Mouse (Mus musculus): Measurements from ENCODE around the gene Hnf4a.
A peak's percentile ranks its signal among the peaks of the same experiment; 100 is the strongest.

Hnf4a gene

DNA sequence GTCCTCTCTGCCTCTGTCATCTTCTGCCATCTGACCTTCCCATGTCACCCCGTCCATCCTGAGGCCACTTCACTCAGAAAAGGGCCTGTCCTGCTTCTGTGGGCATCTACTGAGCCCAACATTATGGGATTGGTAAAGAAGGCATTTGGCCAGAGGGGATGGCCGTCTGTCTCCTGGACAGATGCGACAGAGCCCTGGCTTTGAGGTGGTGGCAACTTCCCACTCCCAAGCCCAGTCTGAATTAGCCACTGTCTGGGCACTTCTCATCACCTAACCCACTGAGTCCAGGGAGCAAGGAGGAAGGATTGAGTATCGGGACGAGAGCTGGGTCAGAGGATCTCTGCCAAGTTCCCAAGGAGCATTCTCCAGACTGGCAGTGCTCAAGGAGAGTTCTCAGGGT, 14.6 kb upstream of the Hnf4a start, which contains the start of gene R3hdml:
TSS of gene R3hdml (plus strand) at position 301 of the 400 bp plus-strand sequence.
- no peak for DNase-seq

DNA sequence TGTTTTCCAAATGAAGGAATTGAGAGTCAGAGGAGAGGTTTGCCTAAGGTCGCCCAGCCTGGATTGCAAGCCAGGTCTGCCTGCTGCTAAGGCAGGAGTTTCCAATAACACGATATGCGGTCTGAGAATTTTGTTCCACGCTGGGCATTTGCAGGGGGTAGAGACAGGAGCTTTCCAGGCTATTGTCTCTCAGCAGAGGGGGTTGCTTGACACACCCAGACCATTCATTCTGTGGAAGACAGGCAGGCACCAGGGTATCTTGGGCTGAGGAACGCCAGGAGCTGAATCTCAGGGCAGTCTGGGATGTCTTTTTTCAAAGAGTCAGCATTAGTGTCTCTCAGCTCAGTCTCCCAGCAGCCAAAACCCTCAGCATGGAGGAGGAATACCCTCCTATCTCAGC, 13.6 kb upstream of the Hnf4a start:
- no peak for DNase-seq

DNA sequence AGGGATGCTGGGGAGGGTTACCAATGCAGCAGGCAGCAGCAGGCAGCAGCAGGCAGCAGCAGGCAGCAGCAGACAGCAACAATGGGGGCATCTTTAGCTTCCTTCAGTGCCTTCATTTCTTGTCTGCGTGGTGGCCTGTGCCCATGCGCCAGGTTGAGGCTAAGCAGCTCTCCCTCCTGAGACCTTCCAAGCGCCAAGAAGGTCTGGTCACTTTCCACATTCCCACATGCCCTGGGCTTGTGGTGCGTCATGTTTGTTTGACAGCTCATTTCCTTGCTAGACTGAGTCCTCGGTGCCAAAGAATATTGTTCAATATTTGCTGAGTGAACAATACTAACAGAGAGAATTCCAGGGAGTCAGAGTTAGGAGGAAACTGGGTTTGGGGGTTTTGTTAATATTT, 12.6 kb upstream of the Hnf4a start:
- no peak for DNase-seq

DNA sequence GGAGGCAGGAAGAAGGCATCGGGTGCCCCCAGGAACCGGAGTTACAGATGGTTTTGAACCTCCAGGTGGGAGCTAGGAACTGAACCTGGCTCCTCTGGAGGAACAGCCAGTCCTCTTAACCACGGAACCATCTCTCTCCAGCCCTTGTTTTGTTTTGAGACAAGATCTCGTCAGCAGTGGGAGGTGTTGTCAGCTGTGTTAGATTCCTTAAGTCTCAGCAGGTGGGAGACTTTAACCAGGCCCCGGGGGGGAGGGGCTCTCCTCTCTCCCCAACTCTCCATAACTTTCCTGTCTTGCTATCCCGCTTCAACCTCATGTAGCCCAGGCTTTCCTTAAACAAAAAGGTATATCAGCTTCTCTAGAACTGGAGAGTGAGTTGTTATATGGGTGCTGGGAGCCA, 12.2 kb upstream of the Hnf4a start:
- no peak for DNase-seq

DNA sequence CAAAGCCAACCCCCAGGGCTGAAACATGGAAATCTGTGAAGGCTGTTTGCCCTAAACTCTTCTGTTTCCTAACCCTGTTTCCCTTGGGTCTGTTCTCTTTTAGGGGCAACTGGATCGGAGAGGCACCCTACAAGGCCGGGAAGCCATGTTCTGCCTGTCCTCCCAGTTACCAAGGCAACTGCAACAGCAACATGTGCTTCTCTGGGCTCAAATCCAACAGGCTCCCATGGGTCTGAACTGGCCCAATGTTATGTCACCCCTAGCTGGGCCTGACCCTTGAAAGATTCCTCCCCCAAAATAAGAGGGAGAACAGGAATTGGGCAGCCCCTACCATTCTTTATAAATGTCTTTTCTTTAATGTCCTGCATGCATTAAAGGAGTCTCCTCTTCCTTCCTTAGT, 4.4 kb upstream of the Hnf4a start:
- DNase-seq: no peak

DNA sequence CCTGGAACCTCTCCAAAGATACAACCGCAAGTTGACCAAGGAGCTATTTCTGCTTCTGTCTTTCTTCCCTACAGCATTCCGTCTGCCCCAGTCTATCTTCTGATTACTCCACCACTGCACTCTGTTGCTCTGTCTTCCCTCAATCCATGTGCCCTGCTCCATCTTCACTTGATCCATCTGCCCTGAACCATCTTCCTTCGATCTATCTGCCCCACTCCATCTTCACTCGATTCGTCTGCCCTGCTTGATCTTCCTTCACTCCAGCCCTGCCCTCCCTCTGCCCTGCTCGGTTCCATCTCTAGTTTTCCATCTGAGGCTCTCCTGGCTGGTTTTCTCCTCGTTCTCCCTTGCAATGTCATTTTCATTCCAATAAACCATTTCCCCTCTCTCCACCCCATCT, 3.4 kb upstream of the Hnf4a start:
- DNase-seq: no peak

DNA sequence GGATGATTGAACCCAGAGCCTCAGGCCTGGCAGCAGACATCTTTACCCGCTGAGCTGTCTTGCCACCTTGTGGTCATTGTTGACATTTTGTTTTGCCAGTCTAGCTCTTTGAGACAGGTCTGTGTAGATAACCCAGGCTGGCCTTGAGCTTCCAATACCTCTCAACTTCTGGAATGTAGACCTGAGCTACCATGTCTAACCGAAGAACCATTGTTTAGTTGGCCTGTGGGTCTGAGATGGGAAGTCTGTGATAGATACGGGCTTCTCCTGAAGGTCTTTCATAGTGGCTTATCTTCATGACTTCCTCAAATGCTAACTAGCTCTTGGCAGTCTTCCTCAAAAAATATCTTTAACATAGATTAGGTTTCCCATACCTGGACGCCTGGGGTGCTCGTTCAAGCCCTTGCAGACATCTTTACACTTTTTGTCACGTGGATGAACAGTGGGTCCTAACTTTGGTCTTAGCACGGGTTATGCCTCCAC, 19.2 kb downstream of the Hnf4a start:
- no peak for DNase-seq

DNA sequence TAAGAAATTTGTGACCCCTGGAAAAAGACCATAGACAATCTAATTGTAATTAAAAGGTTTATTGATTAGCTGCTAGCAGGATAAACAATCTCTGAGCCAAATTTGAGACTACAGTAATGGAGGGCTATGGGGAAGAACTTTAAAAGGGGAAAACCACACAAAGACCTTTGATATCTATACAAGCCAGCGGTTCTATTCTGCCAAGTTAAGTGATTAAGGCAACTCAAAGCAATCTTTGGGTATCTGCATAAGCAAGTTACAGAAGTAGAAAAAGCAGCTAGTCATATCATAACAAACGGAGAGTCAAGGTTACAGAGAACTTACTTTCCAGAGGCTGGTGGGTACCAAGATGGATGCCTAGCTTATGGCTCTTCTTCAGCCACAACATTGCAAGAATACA, 20.9 kb downstream of the Hnf4a start:
- no peak for DNase-seq

DNA sequence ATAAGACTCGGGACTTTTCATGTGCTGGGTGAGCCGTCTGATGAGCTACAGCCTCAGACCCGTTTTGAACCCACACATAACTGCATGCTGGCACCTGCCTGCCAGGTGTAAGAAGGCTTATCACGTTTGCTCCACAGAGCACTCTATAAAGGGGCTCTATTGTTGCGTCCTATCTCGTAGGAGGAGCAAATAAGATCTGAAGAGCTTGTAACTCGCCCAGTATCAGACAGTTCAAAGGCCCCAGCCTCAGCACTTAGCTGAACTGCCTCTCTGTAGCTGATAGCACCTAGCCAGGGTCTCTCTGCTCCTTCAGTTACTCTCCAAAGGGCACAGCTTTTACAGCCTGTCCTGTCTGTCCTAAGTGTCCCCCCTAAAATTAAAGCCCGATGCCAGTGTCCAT, 23.8 kb downstream of the Hnf4a start:
- no peak for DNase-seq

DNA sequence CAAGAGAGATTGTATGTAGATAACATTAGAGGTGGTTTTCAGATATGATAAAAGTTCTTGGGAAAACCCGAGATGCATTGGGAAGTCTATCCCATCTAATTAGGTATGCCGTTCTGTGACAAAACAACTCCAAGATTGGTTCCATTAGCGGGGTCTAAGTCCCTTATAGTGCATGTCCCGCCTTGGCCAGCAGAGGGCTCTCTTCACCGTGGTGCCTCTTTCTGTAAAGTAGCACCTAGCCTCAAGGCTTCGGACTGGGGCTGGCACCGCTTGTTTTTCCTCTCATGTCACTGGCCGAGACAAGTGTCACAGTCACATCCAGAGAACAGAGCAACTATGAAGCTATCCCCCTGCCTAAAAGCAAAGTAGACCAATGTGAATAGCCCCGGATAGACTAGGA, 25.3 kb downstream of the Hnf4a start:
- peak; percentile 54 for DNase-seq

DNA sequence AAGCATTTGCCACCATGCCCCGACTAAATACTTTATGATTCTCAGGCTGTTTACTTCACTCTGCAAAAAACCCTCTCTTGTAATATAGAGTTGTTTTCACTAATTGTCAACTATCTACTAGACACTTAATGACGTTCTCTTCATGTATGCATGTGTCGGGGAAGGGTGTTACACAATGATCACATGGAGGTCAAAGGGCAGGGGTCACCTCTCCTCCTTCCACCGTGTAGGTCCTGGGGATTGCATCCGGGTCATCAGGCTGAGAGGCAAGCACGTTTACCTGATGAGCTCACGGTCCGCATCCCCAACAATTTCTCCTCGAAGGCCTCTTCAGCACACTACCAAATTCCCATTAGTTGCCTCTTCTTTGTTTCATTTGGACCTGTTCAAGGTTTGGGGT, 26.6 kb downstream of the Hnf4a start:
- no peak for DNase-seq

DNA sequence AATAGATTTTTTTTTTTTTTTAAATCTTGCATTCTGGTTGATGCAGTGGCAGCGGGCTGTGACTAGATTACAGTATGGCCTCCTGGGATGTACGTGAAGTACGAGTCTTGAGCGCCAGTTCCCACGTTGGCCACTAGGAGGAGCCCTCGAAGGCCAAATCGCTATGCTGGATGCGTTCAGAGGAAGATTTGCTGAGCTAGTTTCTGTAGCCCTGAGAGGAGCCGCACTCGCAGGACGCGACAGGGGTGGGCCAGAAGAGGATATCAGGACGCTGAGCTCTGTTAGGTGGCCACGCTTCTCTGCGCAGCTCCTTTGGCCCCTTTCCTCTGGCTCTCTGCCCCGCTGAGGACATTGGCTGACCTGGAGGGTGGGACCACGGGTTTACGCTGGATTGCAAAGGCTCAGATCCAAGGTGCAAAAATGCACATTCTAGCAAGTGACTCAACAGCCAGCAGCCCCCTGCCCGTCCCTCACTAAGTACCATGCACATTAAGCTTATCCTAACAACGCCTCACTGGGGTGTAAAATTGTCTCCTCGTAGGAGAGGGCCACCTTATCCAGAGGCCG, 28.4 kb downstream of the Hnf4a start:
- peak; percentile 83 for DNase-seq

DNA sequence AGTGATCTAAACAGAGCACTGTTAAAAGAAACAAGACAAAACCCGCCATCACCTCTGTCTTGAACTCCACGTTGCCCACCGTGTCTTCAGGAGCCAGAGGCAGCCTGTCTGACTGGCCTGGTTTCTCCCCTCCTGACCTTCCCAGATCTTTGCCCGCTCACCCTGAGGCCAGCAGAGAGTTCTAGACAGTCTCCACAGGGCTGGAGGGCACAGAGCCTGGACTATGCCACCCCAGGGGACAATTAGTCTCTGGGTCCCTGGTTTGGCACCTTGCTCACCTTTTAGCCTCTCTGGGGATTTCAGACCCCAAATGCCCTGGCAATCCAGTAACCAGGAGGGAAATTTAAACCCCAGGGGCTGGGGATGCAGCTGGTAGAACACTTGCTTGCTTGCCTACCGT, 30.8 kb downstream of the Hnf4a start:
- no peak for DNase-seq

DNA sequence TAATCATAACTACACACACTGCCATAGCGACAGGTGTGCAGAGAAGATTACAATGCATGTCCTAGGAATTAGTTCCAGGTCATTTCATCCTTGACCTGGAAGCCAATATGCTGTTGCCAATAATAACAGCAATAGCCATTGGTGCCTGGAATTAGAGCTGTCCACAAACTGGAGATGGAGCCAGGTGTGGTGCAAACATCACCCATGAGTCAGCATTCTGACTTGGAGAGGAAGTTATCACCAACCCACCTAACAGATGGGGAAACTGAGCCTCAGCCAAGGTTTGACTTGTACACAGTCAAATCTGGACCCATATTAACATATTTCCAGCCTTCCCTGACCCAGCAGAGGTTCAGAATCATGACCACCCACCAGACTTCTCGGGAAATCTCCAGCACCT, 31.8 kb downstream of the Hnf4a start:
- peak; percentile 13 for DNase-seq

DNA sequence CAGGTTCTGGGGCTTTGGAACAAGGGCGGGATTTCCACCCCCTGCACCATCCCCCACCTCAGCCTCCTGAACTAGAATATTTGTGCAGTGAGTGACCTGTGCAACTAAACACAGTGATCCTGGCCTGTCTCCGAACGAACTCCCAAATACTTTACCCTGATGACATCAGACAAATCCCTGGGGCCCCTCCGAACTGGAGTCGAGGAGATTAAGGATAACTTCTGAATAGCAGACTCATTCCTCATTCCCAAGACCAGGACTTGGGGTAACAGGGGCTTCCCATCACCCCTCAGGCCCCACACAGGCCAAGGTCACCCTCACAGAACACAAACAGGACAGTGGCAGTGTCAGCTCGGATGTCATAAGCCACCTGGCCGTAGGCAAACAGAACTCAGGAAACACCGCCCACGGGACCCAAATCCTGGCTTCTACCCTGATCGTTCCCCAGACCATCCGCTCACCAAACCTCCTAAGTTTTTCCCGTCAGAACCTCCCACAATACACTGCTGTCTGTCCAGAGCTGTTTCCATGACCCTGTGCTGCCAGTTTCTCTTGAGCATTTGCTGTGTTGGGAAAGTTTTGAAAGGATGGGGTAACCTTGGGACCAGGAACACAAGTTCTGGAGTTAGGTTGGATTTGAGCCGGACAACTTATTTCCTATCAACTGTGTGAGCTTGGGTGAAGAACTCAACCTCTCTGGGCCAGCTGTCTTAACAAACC, 32.9 kb downstream of the Hnf4a start:
- no peak for DNase-seq

DNA sequence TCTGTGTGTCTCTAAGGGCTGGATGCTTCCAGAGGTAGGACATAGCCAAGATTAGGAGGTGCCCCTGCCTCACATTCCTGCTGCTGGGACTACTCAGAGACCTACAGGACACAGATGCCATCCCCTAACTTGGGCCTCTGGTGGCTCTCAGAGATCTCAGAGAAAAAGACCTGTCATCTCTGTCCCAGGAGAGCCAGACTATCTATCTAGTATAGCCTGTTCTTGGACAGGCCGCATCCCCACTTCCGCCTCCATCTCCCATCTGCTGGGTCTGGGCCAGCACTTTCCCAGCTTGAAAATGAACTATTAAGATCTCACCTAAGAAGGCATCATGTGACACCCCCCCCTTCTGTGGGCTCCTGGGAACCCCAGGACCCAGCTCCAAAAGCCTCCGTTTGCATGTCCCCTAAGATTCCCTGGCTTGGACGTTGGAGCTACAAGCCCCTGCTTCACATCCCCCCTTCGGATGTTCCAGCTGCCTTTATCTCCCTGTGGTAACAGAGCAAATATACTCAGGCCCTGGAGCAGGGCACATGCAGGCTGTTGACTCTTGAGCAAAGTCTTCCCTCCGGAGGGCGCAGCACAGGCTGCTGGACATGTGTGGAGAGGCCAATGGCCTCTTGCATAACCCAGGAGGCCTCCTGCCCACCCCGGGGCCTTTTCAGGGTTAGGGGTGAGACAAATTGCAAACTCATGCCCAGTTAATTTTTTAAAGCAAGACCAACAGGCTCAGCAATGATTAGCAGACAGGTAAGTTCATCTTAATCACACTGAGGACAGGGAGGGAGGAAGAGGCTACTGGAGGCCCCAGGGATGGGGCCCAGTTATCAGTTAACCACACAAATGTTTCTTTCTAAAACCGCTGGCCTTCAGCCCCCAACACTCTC, 33.9 kb downstream of the Hnf4a start:
- no peak for DNase-seq

DNA sequence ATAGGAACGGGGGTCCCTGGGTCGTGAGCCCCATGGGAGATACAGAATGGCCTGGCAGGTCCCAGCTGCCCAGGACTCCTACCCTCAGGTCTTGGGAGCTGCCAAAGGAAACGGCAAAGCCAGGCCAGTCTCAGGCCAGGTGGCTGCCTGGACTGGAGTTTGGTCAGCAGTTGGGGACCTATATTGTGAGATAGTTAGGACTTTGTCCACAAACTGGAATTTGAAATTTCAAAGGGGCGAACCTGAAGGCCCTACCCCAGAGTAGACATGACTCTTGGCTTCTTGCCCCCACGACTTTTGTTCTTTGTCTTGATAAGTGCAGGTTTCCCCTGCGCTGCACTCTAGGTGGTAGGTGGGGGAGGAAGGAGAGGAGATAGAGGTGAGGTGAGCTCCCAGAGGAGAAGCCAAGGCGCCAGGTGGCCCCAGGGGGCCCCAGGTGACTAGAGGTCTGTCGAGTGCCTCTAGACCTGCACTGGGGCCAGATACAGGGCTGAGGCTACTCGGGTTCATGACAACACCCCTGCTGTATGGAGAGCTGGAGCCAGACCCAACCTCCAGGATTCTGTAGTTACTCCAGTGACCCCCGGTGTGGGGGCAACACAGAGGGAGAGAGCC, 35.1 kb downstream of the Hnf4a start:
- no peak for DNase-seq

DNA sequence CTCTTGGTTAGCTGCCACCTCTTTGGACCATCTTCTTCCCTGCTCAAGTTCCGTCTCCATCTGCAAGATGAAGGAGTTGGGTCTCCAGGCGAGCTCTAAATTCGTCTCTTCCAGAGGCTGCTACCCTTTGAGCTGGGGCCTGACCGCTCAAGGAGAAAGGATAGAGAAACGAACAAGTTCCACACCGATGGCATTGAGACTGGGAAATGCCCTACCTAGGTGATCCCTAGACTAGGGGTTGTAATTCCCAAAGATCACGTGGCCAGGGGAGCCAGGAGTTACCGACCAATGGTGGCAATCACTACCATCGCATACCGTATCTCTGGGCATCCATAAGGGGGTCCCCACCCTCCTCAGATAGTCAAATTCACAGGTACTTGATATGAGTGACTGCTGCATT, 36.1 kb downstream of the Hnf4a start:
- no peak for DNase-seq

DNA sequence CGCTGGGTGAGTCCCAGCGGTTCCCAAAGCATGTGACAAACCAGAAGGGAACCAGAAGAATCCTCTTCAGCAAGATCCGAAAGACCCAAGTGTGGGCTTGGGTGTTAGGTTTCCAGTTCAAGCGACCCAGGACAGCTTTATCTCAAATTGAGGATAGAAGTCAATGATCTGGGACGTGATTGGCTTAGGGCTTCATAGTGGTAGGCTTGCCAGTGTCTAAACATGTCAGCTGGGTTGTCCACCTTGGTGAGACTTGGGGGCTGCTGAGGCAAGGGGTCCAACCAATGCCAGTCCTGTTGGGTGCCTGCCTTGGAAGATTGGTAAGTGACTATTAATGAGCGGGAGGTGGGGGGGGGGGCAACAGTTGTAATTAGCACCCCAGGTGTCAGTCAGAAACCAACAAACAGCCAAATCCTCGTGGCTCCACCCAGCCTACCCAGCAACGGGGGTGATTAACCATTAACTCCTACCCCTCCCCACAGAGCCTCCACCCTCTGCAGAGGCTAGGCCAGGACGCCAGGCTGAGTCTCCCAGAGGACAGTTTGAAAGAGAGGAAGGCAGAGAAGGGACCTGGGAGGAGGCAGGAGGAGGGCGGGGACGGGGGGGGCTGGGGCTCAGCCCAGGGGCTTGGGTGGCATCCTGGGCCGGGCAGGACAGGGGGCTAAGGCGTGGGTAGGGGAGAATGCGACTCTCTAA, 40.2 kb downstream of the Hnf4a start:
- no peak for DNase-seq

DNA sequence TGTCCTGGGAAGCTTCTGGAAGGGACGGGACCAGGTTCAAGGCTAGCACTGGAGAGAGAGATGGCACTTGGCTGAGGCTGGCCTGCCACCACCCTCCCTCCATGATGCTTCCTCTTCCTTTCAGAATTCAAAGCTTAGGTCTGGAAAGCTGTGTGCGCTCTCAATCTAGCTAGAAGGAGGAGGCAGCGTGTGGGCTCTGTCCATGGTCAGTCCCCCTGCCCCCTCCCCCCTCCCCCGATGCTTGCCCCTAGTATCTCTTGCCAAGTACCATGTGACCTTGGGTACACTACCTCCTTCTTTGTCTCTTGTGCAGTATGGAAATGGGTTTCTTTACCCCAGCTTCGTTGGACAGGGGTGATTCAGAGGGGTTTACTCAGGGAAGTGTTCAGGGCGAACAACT, 42.2 kb downstream of the Hnf4a start:
- DNase-seq: no peak

DNA sequence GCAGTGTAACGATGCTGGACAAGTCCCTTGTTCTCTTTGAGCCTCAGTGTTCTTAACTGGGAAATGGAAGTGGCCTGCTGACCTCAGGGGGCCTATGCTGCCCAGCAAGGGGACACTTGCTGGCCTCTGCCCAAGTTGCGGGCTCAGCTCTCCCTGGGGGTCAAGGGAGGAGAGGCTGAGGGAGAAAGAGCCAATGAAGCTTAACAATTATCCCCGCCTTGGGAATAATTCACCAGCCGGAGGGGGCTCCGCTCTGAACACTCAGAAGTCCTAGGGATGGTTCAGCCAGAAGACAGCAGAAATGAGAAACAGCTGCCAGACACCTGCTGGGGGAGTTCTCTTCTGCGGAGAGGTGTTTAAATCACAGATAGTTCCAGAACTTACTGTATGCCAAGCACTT, 43.2 kb downstream of the Hnf4a start:
- DNase-seq: no peak

DNA sequence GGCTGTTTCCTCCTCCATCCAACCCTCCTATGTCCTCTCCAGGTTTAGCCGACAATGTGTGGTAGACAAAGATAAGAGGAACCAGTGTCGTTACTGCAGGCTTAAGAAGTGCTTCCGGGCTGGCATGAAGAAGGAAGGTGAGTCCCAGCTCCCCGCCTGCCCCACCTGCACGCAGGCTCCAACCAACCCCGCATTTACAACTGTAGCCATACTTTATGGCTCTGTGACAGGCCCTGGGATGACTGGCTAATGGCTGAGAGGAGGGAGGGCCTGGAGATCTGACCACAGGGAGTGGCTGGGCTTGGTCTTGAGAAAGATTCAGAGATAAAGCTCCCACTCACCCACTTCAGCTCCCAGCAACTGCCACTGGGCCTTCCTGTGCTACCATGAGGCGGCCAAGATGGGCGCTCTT, 45.9 kb downstream of the Hnf4a start:
- DNase-seq: no peak

Data from layer of hippocampus, adult 9-11 months (tissue).